Mouse (Mus musculus) embryonic facial prominence, embryonic 12.5 days (tissue): Measurements from ENCODE around the gene 1110059E24Rik. TPM values are rescaled to one million over a fixed set of nuclear protein-coding genes. Genes with fewer than 3 reads are reported as not detected.
"Not testable (repeated sequence)": the region's sequence is repeated elsewhere in the genome, so short reads cannot be mapped to it uniquely, and the experiment has no call there.

Experiments used
- ATAC-seq: fragments of 200-750 bp; cut with Nextera tagmentation; 2 replicates; pipeline ENCODE4 v1.8.0; 2017; ENCODE audit not compliant: insufficient number of reproducible peaks, insufficient read depth, low FRiP score, low TSS enrichment
- H3K27ac ChIP-seq: fragments of 300-500 bp; sonication (generic); 2 replicates; pipeline ENCODE4 v1.5.1; 2016; ENCODE audit warnings: mild to moderate bottlenecking
- H3K27me3 ChIP-seq: fragments of 300-500 bp; sonication (generic); 2 replicates; pipeline ENCODE4 v1.6.1; 2016; ENCODE audit warnings: mild to moderate bottlenecking, moderate library complexity
- H3K36me3 ChIP-seq: fragments of 300-500 bp; sonication (generic); 2 replicates; pipeline ENCODE4 v1.6.1; 2016; ENCODE audit warnings: mild to moderate bottlenecking
- H3K4me1 ChIP-seq: fragments of 300-500 bp; sonication (generic); 2 replicates; pipeline ENCODE4 v1.6.1; 2016
- H3K4me2 ChIP-seq: fragments of 300-500 bp; sonication (generic); replicated peaks from 2 replicates; pipeline ENCODE4 v1.6.1; 2016; ENCODE audit warnings: mild to moderate bottlenecking, moderate library complexity
- H3K4me3 ChIP-seq: fragments of 300-500 bp; sonication (generic); 2 replicates; pipeline ENCODE4 v1.5.1; 2016; ENCODE audit warnings: mild to moderate bottlenecking
- H3K9ac ChIP-seq: fragments of 300-500 bp; sonication (generic); 2 replicates; pipeline ENCODE4 v1.6.1; 2016; ENCODE audit warnings: mild to moderate bottlenecking, moderate library complexity
- H3K9me3 ChIP-seq: fragments of 300-500 bp; sonication (generic); 2 replicates; pipeline ENCODE4 v1.6.1; 2016; ENCODE audit warnings: mild to moderate bottlenecking, moderate library complexity
- WGBS: fragments of 180-500 bp; shearing (Covaris S2); methylation state at CpG from one replicate; pipeline ENCODE4 v1.1.7; 2016; 5-methylcytosine and 5-hydroxymethylcytosine counted together
- polyA plus RNA-seq: library from polyadenylated mRNA; unstranded; fragments of >200 nt; fragmentation: Nextera tagmentation; extraction: Ambion mirVana; gene quantifications from 2 replicates; pipeline ENCODE4 v1.2.1, GENCODE M21; 2016

The 1110059E24Rik gene
- polyA plus RNA-seq, 1 experiment from 2014 or later, result 55.3 TPM

- WGBS, result 91% methylated on average over 3 of the region's 3 CpGs
- Histone ChIP-seq H3K9ac (no peak overlapping the region), H3K4me2 (no peak overlapping the region), H3K9me3 (no peaks in the 10 kb centered on the region), H3K27ac (no peak overlapping the region), H3K4me3 (no peak overlapping the region), H3K4me1 (no peaks in the 10 kb centered on the region), H3K27me3 (no peaks in the 10 kb centered on the region), H3K36me3 (no peaks in the 10 kb centered on the region)
- no peak for ATAC-seq
These were observed 29.2 kb downstream of the 1110059E24Rik start for GRCm38 (mm10) chr19:21623410-21624147.

- WGBS, result 90% methylated on average over 3 of the region's 3 CpGs
- ATAC-seq, result no peak
- no peak overlapping the region for H3K4me3 ChIP-seq
- no peak overlapping the region for H3K27ac ChIP-seq
- no peaks in the 10 kb centered on the region for H3K4me1 ChIP-seq
- no peak overlapping the region for H3K4me2 ChIP-seq
- H3K9ac ChIP-seq, result no peak overlapping the region
- no peaks in the 10 kb centered on the region for H3K9me3 ChIP-seq
- no peaks in the 10 kb centered on the region for H3K27me3 ChIP-seq
- H3K36me3 ChIP-seq, result no peaks in the 10 kb centered on the region
These were observed 37.0 kb downstream of the 1110059E24Rik start for GRCm38 (mm10) chr19:21615801-21616200.

GRCm38 (mm10) chr19:21611725-21612575, 40.8 kb downstream of the 1110059E24Rik start:
- Histone ChIP-seq H3K9ac (no peak overlapping the region), H3K4me1 (no peaks in the 10 kb centered on the region), H3K4me3 (no peak overlapping the region), H3K36me3 (no peaks in the 10 kb centered on the region), H3K4me2 (no peak overlapping the region), H3K27ac (no peak overlapping the region), H3K9me3 (no peaks in the 10 kb centered on the region), H3K27me3 (no peaks in the 10 kb centered on the region)
- no peak for ATAC-seq
- 82% methylated on average over 9 of the region's 9 CpGs for WGBS

GRCm38 (mm10) chr19:21611297-21611696, 41.5 kb downstream of the 1110059E24Rik start:
- no peak for ATAC-seq
- WGBS, result 50% methylated on average over 6 of the region's 6 CpGs
- H3K4me1 ChIP-seq, result no peaks in the 10 kb centered on the region

GRCm38 (mm10) chr19:21610240-21610639, 42.5 kb downstream of the 1110059E24Rik start:
- no peak for ATAC-seq
- no peak overlapping the region for H3K4me3 ChIP-seq
- H3K4me1 ChIP-seq, result no peaks in the 10 kb centered on the region
- H3K4me2 ChIP-seq, result no peak overlapping the region
- no peaks in the 10 kb centered on the region for H3K9me3 ChIP-seq
- no peak overlapping the region for H3K27ac ChIP-seq
- H3K9ac ChIP-seq, result no peak overlapping the region
- no peaks in the 10 kb centered on the region for H3K27me3 ChIP-seq
- H3K36me3 ChIP-seq, result no peaks in the 10 kb centered on the region
- 67% methylated on average over 6 of the region's 6 CpGs for WGBS

More at GRCm38 (mm10) chr19:21611297-21611696, 41.5 kb downstream of the 1110059E24Rik start:
- no peaks in the 10 kb centered on the region for H3K9me3 ChIP-seq
- no peak overlapping the region for H3K27ac ChIP-seq
- H3K4me2 ChIP-seq, result no peak overlapping the region
- H3K9ac ChIP-seq, result no peak overlapping the region
- no peaks in the 10 kb centered on the region for H3K27me3 ChIP-seq
- no peak overlapping the region for H3K4me3 ChIP-seq
- H3K36me3 ChIP-seq, result no peaks in the 10 kb centered on the region

- WGBS, result 87% methylated on average over 3 of the region's 3 CpGs
- H3K27ac ChIP-seq, result no peak overlapping the region
- H3K9ac ChIP-seq, result no peak overlapping the region
- no peak overlapping the region for H3K4me3 ChIP-seq
- no peaks in the 10 kb centered on the region for H3K4me1 ChIP-seq
- no peak overlapping the region for H3K4me2 ChIP-seq
- no peaks in the 10 kb centered on the region for H3K36me3 ChIP-seq
- no peak for ATAC-seq
- no peaks in the 10 kb centered on the region for H3K27me3 ChIP-seq
- no peaks in the 10 kb centered on the region for H3K9me3 ChIP-seq
These were observed 47.5 kb downstream of the 1110059E24Rik start for GRCm38 (mm10) chr19:21605294-21605693.

- Histone ChIP-seq H3K27ac (no peak overlapping the region), H3K36me3 (no peaks in the 10 kb centered on the region), H3K9ac (no peak overlapping the region), H3K4me1 (peaks cover 7% of the 10 kb centered on the region; the same call in 1 of the 2 replicates), H3K4me3 (no peak overlapping the region), H3K9me3 (no peaks in the 10 kb centered on the region), H3K4me2 (no peak overlapping the region), H3K27me3 (no peaks in the 10 kb centered on the region)
- no peak for ATAC-seq
- 70% methylated on average over 3 of the region's 3 CpGs for WGBS
These were observed 48.9 kb downstream of the 1110059E24Rik start for GRCm38 (mm10) chr19:21603836-21604235.

- Histone ChIP-seq H3K4me2 (no peak overlapping the region), H3K27me3 (no peaks in the 10 kb centered on the region), H3K4me3 (no peak overlapping the region), H3K4me1 (peaks cover 7% of the 10 kb centered on the region; the same call in 1 of the 2 replicates), H3K9me3 (no peaks in the 10 kb centered on the region), H3K27ac (no peak overlapping the region), H3K9ac (no peak overlapping the region), H3K36me3 (peaks cover 4% of the 10 kb centered on the region; the same call in 1 of the 2 replicates)
- ATAC-seq, result no peak
- WGBS, result 55% methylated on average over 3 of the region's 3 CpGs
These were observed 51.2 kb downstream of the 1110059E24Rik start for GRCm38 (mm10) chr19:21601541-21602101.

- H3K9ac ChIP-seq, result no peak overlapping the region
- H3K4me2 ChIP-seq, result no peak overlapping the region
- ATAC-seq, result no peak
- whole genome bisulfite sequencing, result 76% methylated on average over 8 of the region's 8 CpGs
- H3K36me3 ChIP-seq, result peaks cover 12% of the 10 kb centered on the region; the same call in 1 of the 2 replicates
- H3K9me3 ChIP-seq, result no peaks in the 10 kb centered on the region
- H3K27ac ChIP-seq, result no peak overlapping the region; the same call in 1 of the 2 replicates
- peaks cover 7% of the 10 kb centered on the region; the same call in 1 of the 2 replicates for H3K4me1 ChIP-seq
- H3K4me3 ChIP-seq, result no peak overlapping the region
- H3K27me3 ChIP-seq, result no peaks in the 10 kb centered on the region
These were observed 54.0 kb downstream of the 1110059E24Rik start for GRCm38 (mm10) chr19:21598659-21599352.

GRCm38 (mm10) chr19:21594676-21595075, 58.1 kb downstream of the 1110059E24Rik start:
- no peaks in the 10 kb centered on the region for H3K27me3 ChIP-seq
- no peak overlapping the region for H3K4me3 ChIP-seq
- H3K36me3 ChIP-seq, result peaks cover 12% of the 10 kb centered on the region; the same call in 1 of the 2 replicates
- no peak overlapping the region for H3K27ac ChIP-seq
- no peak for ATAC-seq
- no peak overlapping the region for H3K4me2 ChIP-seq
- H3K4me1 ChIP-seq, result peaks cover 7% of the 10 kb centered on the region; the same call in 1 of the 2 replicates
- 96% methylated on average over 1 of the region's 1 CpGs for WGBS
- H3K9me3 ChIP-seq, result no peaks in the 10 kb centered on the region
- no peak overlapping the region for H3K9ac ChIP-seq

GRCm38 (mm10) chr19:21592216-21592615, 60.6 kb downstream of the 1110059E24Rik start:
- H3K36me3 ChIP-seq, result peaks cover 12% of the 10 kb centered on the region; the same call in 1 of the 2 replicates
- WGBS, result 90% methylated on average over 5 of the region's 5 CpGs
- not testable (repeated sequence) for H3K27me3 ChIP-seq, H3K4me1 ChIP-seq, H3K27ac ChIP-seq, H3K9me3 ChIP-seq, ATAC-seq, H3K4me3 ChIP-seq, H3K9ac ChIP-seq, H3K4me2 ChIP-seq
